Mouse (Mus musculus): Measurements from ENCODE around the gene Olfr509. TPM values are rescaled to one million over a fixed set of nuclear protein-coding genes. Genes with fewer than 3 reads are reported as not detected.
"Not testable (repeated sequence)": the region's sequence is repeated elsewhere in the genome, so short reads cannot be mapped to it uniquely, and the experiment has no call there.

Gene Olfr509
- polyA plus RNA-seq (2014; fragmentation: Nextera tagmentation; extraction: Ambion mirVana) = not detected in 2 replicates

DNA sequence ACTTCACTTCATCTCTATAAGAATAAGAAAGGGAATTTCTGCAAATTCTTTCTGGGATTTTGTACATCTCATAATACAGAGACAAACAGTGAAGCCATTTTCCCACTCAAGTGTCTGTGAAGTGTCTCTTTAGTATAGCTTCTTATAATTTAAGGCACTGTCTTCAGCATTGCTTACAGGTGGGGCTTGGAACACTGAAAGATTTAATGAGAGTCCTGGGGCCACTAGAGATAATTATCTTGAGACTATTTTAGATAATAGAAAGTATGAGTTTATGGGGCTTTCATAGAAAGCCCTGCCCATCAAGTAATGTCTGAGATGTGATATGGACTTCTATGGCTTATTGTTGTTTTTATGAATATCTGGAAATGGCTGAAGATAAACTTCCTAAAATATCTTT lies at the start of gene Olfr509:
Olfr509 (minus strand) TSS at position 101 of the 400 bp plus-strand sequence.
- Histone ChIP-seq H3K27ac (ENCODE audit: low read depth, low read length) (no peak within 1 kb of the TSS), H3K36me3 (ENCODE audit: control insufficient read depth, insufficient read depth, low read length) (no peaks in the 10 kb centered on the region), H3K27me3 (ENCODE audit: control insufficient read depth, insufficient read depth, low read length) (no peaks in the 10 kb centered on the region), H3K4me1 (ENCODE audit: control insufficient read depth, insufficient read depth, low read length) (no peaks in the 10 kb centered on the region), H3K9ac (ENCODE audit: low read length) (no peak within 1 kb of the TSS), H3K4me3 (ENCODE audit: low read depth, low read length) (no peak within 1 kb of the TSS), H3K9me3 (ENCODE audit: control insufficient read depth, low read length) (no peaks in the 10 kb centered on the region), H3K4me2 (no peak within 1 kb of the TSS)
- no peak for DNase-seq (ENCODE audit: low spot score, missing footprints)
- ATAC-seq (ENCODE audit: low FRiP score) = no peak

DNA sequence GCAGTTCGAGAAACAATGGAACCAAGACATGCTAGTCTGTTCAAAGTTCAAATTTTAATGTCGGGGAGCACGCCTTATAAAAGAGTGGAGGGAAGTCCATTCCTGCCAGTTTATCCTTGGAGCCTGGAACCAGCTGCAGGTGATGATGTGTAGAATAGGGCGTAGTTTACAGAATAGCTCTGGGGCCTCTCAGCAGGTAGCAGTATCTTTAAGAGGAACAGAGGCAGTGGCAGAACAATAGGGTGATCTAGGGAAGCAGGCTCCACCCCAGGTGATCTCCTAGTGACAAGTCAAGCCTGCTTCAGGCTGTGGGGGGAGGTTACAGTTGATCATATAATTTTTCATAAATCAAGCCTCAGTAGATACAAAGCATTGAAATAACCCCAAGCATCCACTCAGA lies 27.2 kb upstream of the Olfr509 start:
- no peaks in the 10 kb centered on the region for H3K27me3 ChIP-seq (ENCODE audit: control insufficient read depth, insufficient read depth, low read length)
- H3K4me1 ChIP-seq (ENCODE audit: control insufficient read depth, insufficient read depth, low read length) = no peaks in the 10 kb centered on the region
- ATAC-seq (ENCODE audit: low FRiP score) (no peak), DNase-seq (ENCODE audit: low spot score, missing footprints) (no peak)
- H3K9me3 ChIP-seq (ENCODE audit: control insufficient read depth, low read length) = no peaks in the 10 kb centered on the region
- no peak overlapping the region for H3K27ac ChIP-seq (ENCODE audit: low read depth, low read length)
- H3K36me3 ChIP-seq (ENCODE audit: control insufficient read depth, insufficient read depth, low read length) = no peaks in the 10 kb centered on the region
- H3K4me3 ChIP-seq (ENCODE audit: low read depth, low read length) = no peak overlapping the region
- WGBS = 85% methylated on average over 4 of the region's 4 CpGs
- H3K9ac ChIP-seq (ENCODE audit: low read length) = no peak overlapping the region
- H3K4me2 ChIP-seq = no peak overlapping the region

DNA sequence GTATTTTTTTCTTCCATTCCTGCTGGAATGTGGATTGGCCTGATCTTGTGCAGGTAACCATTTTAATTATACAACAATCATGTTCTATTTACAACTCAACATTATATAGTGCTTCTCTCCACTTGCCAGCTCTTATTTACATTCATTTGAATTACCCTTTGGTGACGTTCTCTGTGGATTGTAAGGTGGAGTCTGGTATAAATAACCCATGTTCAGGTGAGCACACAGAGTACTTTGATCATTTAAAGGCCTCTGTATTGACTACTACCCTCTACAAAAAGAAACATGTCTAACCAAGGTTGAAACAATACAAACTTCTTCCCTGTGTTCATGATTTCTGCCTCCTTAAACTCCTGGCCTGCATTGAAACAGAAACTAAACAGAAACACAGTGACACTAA lies 19.4 kb upstream of the Olfr509 start:
- H3K4me3 ChIP-seq (ENCODE audit: low read depth, low read length) = no peak overlapping the region
- no peak overlapping the region for H3K27ac ChIP-seq (ENCODE audit: low read depth, low read length)
- no peak overlapping the region for H3K4me2 ChIP-seq
- WGBS = 76% methylated on average over 1 of the region's 1 CpGs
- no peaks in the 10 kb centered on the region for H3K4me1 ChIP-seq (ENCODE audit: control insufficient read depth, insufficient read depth, low read length)
- no peaks in the 10 kb centered on the region for H3K36me3 ChIP-seq (ENCODE audit: control insufficient read depth, insufficient read depth, low read length)
- H3K9ac ChIP-seq (ENCODE audit: low read length) = no peak overlapping the region
- no peaks in the 10 kb centered on the region for H3K27me3 ChIP-seq (ENCODE audit: control insufficient read depth, insufficient read depth, low read length)
- no peak for ATAC-seq (ENCODE audit: low FRiP score)
- no peak for DNase-seq (ENCODE audit: low spot score, missing footprints)
- no peaks in the 10 kb centered on the region for H3K9me3 ChIP-seq (ENCODE audit: control insufficient read depth, low read length)

DNA sequence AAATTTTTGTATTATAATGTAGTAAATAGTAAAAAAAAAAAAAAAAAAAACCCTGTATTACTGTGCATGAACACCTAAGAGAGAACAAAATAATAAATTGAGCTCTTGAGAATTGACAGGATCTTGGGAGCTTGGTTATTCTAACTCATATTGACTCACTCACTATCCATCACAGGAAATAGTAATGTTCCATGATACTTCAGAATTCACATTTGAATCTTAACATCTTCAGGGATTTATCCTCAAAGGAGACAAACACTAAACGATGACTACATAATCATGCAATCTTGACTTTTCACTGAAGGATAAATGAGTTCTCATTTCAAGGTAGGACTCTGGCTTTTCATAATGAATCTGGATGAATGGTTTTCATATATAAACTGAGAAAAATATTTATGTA lies 14.4 kb upstream of the Olfr509 start, which contains the start of gene Olfr510:
Olfr510 (plus strand) TSS at position 301 of the 400 bp plus-strand sequence.
- 87% methylated on average over 1 of the region's 1 CpGs for WGBS
- no peaks in the 10 kb centered on the region for H3K9me3 ChIP-seq (ENCODE audit: control insufficient read depth, low read length)
- DNase-seq (ENCODE audit: low spot score, missing footprints) (no peak), ATAC-seq (ENCODE audit: low FRiP score) (no peak)
- no peaks in the 10 kb centered on the region for H3K27me3 ChIP-seq (ENCODE audit: control insufficient read depth, insufficient read depth, low read length)
- no peak within 1 kb of the TSS for H3K4me3 ChIP-seq (ENCODE audit: low read depth, low read length)
- no peaks in the 10 kb centered on the region for H3K36me3 ChIP-seq (ENCODE audit: control insufficient read depth, insufficient read depth, low read length)
- no peaks in the 10 kb centered on the region for H3K4me1 ChIP-seq (ENCODE audit: control insufficient read depth, insufficient read depth, low read length)
- H3K27ac ChIP-seq (ENCODE audit: low read depth, low read length) = no peak within 1 kb of the TSS
- H3K4me2 ChIP-seq = no peak within 1 kb of the TSS
- H3K9ac ChIP-seq (ENCODE audit: low read length) = no peak within 1 kb of the TSS

DNA sequence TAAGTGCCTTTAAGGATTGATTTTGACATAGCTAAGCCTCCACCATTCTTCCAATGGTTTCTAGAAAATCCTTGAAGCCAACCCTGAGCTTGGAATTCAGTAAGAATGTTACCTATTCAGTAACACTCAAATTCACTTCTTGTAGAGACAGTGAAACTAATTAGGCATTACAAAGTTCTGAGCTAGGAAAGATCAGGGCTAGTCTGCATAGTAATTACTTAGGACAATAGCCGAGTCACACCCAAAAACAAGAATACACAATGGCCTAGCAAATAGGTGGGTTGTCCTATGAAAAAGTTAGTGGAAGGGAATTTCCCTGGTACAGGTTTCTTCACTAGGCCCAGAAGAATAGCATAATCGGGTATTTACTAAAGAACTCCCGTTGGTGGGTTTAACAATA lies 10.7 kb upstream of the Olfr509 start:
- DNase-seq (ENCODE audit: low spot score, missing footprints) (no peak), ATAC-seq (ENCODE audit: low FRiP score) (no peak)
- H3K27ac ChIP-seq (ENCODE audit: low read depth, low read length) = no peak overlapping the region
- H3K4me3 ChIP-seq (ENCODE audit: low read depth, low read length) = no peak overlapping the region
- no peaks in the 10 kb centered on the region for H3K27me3 ChIP-seq (ENCODE audit: control insufficient read depth, insufficient read depth, low read length)
- no peaks in the 10 kb centered on the region for H3K9me3 ChIP-seq (ENCODE audit: control insufficient read depth, low read length)
- H3K4me2 ChIP-seq = no peak overlapping the region
- H3K9ac ChIP-seq (ENCODE audit: low read length) = no peak overlapping the region
- WGBS = 80% methylated on average over 3 of the region's 3 CpGs
- no peaks in the 10 kb centered on the region for H3K4me1 ChIP-seq (ENCODE audit: control insufficient read depth, insufficient read depth, low read length)
- H3K36me3 ChIP-seq (ENCODE audit: control insufficient read depth, insufficient read depth, low read length) = no peaks in the 10 kb centered on the region

DNA sequence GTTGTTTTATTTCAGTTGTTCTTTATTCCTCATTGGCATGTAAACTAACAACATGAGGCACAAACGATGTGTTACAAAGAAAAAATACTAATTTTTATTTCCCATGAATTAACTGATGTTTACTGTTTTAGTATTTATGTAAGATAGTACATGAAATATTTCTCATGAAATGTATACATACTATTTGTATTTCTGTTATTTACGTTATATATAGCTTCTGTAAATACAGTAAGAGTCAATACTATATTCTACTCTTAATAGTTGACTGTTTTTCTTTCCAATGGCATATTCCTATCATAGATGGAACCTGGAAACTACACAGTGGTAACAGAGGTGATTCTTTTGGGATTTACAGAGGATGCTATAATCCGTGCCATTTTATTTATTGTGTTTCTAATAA lies 22.0 kb downstream of the Olfr509 start, which contains the start of gene Olfr508:
Olfr508 (plus strand) TSS at position 301 of the 400 bp plus-strand sequence.
- H3K4me1 ChIP-seq (ENCODE audit: control insufficient read depth, insufficient read depth, low read length) = no peaks in the 10 kb centered on the region
- ATAC-seq (ENCODE audit: low FRiP score) (no peak), DNase-seq (ENCODE audit: low spot score, missing footprints) (no peak)
- no peaks in the 10 kb centered on the region for H3K36me3 ChIP-seq (ENCODE audit: control insufficient read depth, insufficient read depth, low read length)
- H3K27ac ChIP-seq (ENCODE audit: low read depth, low read length) = no peak within 1 kb of the TSS
- H3K9me3 ChIP-seq (ENCODE audit: control insufficient read depth, low read length) = no peaks in the 10 kb centered on the region
- no peak within 1 kb of the TSS for H3K9ac ChIP-seq (ENCODE audit: low read length)
- no peaks in the 10 kb centered on the region for H3K27me3 ChIP-seq (ENCODE audit: control insufficient read depth, insufficient read depth, low read length)
- H3K4me2 ChIP-seq = no peak within 1 kb of the TSS
- no peak within 1 kb of the TSS for H3K4me3 ChIP-seq (ENCODE audit: low read depth, low read length)
- 88% methylated on average over 3 of the region's 3 CpGs for WGBS

DNA sequence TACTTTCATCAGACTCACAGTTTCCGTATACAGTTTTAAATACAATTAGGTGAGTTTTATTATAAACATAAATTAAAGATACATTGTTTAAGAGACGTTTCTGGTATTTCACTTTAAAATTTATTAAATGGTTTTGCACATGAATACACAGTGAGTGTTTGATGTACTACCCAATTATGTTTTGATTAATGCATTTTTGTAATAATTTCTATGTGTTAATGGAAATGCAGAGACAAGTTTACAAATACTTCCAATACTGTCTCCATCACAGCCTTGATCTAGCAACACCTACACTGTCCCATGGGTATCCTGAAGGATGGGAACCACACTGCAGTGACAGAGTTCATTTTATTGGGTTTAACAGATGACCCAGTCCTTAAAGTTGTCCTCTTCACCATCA lies 30.2 kb downstream of the Olfr509 start, which contains the start of gene Olfr507:
Olfr507 (plus strand) TSS at position 301 of the 400 bp plus-strand sequence.
- no peak within 1 kb of the TSS for H3K4me2 ChIP-seq
- no peaks in the 10 kb centered on the region for H3K36me3 ChIP-seq (ENCODE audit: control insufficient read depth, insufficient read depth, low read length)
- WGBS = 84% methylated on average over 2 of the region's 2 CpGs
- no peak for DNase-seq (ENCODE audit: low spot score, missing footprints)
- H3K4me1 ChIP-seq (ENCODE audit: control insufficient read depth, insufficient read depth, low read length) = no peaks in the 10 kb centered on the region
- ATAC-seq (ENCODE audit: low FRiP score) = no peak
- no peak within 1 kb of the TSS for H3K9ac ChIP-seq (ENCODE audit: low read length)
- no peaks in the 10 kb centered on the region for H3K9me3 ChIP-seq (ENCODE audit: control insufficient read depth, low read length)
- no peaks in the 10 kb centered on the region for H3K27me3 ChIP-seq (ENCODE audit: control insufficient read depth, insufficient read depth, low read length)
- H3K4me3 ChIP-seq (ENCODE audit: low read depth, low read length) = no peak within 1 kb of the TSS
- H3K27ac ChIP-seq (ENCODE audit: low read depth, low read length) = no peak within 1 kb of the TSS

DNA sequence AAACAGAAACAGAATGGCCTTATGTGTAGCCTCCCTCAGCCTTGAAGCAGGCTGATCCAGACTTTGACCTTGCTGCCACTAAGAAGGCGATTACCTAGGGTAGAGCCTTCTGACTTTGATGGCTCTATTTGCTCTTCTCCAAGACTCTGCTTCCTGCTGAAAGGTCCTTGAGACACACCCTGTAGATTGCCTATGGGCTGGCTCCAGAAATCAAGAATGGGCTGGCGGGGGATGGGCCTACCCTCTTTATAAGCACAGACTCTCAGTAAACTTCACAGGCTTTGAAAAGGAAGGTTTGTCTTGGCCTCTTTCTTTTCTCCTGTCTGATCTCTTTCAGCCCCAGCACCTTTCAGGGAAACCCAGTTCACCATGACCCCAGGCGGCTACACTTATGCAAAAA lies 34.9 kb downstream of the Olfr509 start:
- not testable (repeated sequence) for H3K9me3 ChIP-seq (ENCODE audit: control insufficient read depth, low read length); H3K27ac ChIP-seq (ENCODE audit: low read depth, low read length); ATAC-seq (ENCODE audit: low FRiP score); DNase-seq (ENCODE audit: low spot score, missing footprints); H3K36me3 ChIP-seq (ENCODE audit: control insufficient read depth, insufficient read depth, low read length); H3K9ac ChIP-seq (ENCODE audit: low read length); H3K27me3 ChIP-seq (ENCODE audit: control insufficient read depth, insufficient read depth, low read length); H3K4me1 ChIP-seq (ENCODE audit: control insufficient read depth, insufficient read depth, low read length); H3K4me2 ChIP-seq; H3K4me3 ChIP-seq (ENCODE audit: low read depth, low read length)
- 57% methylated on average over 3 of the region's 3 CpGs for WGBS

DNA sequence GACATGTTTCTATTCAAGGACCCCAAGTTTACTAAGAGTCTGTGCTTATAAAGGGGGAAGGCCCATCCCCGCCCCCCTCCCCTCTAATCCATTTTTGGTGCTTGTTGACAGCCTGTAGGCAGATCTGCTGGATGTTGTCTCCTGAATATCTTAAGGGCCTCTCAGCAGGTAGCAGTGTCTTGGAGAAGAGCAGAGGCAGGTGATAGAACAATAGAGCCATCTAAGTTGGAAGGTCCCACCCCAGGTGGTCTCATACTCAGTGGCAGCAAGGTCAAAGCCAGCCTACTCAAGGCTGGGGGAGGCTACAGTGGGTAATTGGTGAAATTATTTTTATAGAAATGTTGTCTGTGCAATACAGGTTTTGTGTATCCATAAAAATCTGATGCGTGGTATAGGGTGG lies 37.6 kb downstream of the Olfr509 start:
- Histone ChIP-seq H3K4me1 (ENCODE audit: control insufficient read depth, insufficient read depth, low read length) (no peaks in the 10 kb centered on the region), H3K36me3 (ENCODE audit: control insufficient read depth, insufficient read depth, low read length) (no peaks in the 10 kb centered on the region), H3K27me3 (ENCODE audit: control insufficient read depth, insufficient read depth, low read length) (no peaks in the 10 kb centered on the region), H3K9me3 (ENCODE audit: control insufficient read depth, low read length) (no peaks in the 10 kb centered on the region), H3K27ac (ENCODE audit: low read depth, low read length) (no peak overlapping the region), H3K4me3 (ENCODE audit: low read depth, low read length) (no peak overlapping the region), H3K9ac (ENCODE audit: low read length) (no peak overlapping the region), H3K4me2 (no peak overlapping the region)
- DNase-seq (ENCODE audit: low spot score, missing footprints) (no peak), ATAC-seq (ENCODE audit: low FRiP score) (no peak)
- WGBS = 90% methylated on average over 2 of the region's 2 CpGs

DNA sequence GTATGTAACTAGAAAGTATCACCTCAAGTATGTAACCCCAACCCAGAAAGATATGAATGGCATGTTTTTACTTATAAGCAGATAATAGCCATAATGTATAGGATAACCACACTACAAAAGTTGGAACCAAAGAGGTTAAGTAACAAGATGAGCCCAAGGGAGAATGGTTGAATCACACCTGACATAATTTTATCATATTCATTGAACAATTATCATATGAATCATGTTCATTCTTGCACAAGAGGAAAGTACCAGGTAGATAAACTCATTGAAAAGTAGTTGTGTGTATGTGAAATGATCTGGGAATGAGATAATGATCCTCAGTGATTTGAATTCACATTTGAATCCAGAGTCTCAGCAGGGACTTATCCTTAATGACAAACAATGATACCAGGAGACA lies 41.2 kb downstream of the Olfr509 start, which contains the start of gene Olfr506:
Olfr506 (plus strand) TSS at position 301 of the 400 bp plus-strand sequence.
- H3K9ac ChIP-seq (ENCODE audit: low read length) = no peak within 1 kb of the TSS
- H3K4me2 ChIP-seq = no peak within 1 kb of the TSS
- no peak for ATAC-seq (ENCODE audit: low FRiP score)
- H3K36me3 ChIP-seq (ENCODE audit: control insufficient read depth, insufficient read depth, low read length) = no peaks in the 10 kb centered on the region
- no peaks in the 10 kb centered on the region for H3K27me3 ChIP-seq (ENCODE audit: control insufficient read depth, insufficient read depth, low read length)
- H3K4me1 ChIP-seq (ENCODE audit: control insufficient read depth, insufficient read depth, low read length) = no peaks in the 10 kb centered on the region
- H3K4me3 ChIP-seq (ENCODE audit: low read depth, low read length) = no peak within 1 kb of the TSS
- no peak within 1 kb of the TSS for H3K27ac ChIP-seq (ENCODE audit: low read depth, low read length)
- H3K9me3 ChIP-seq (ENCODE audit: control insufficient read depth, low read length) = no peaks in the 10 kb centered on the region
- DNase-seq (ENCODE audit: low spot score, missing footprints) = no peak

All from midbrain, embryonic 11.5 days (tissue).